Mouse (Mus musculus) kidney, adult 9 months (tissue): ENCODE measurements at regions not wholly inside any gene's neighbourhood (a gene's known extent, or its start where the extent isn't known, plus 50 kb on each side); places are given as distances from the start of the nearest gene placed in this dataset.

ENCODE experiments used
- DNase-seq: peaks from one replicate; pipeline ENCODE4 v3.0.0; 2022

- DNase-seq: peak; percentile 9
These were observed 233.9 kb upstream of the Epha4 start for GRCm38 (mm10) chr1:77748483-77749465.

- DNase-seq: no peak
These were observed 217.2 kb upstream of the Epha4 start for GRCm38 (mm10) chr1:77732099-77732498.

GRCm38 (mm10) chr1:77727561-77727960 lies 212.7 kb upstream of the Epha4 start:
- no peak for DNase-seq

- DNase-seq: no peak
These were observed 208.4 kb upstream of the Epha4 start for GRCm38 (mm10) chr1:77723246-77723645.

GRCm38 (mm10) chr1:77720859-77721258 lies 206.0 kb upstream of the Epha4 start:
- no peak for DNase-seq

- no peak for DNase-seq
These were observed 198.1 kb upstream of the Epha4 start for GRCm38 (mm10) chr1:77713001-77713400.

- DNase-seq: no peak
These were observed 193.5 kb upstream of the Epha4 start for GRCm38 (mm10) chr1:77708202-77709020.

- DNase-seq: no peak
These were observed 180.5 kb upstream of the Epha4 start for GRCm38 (mm10) chr1:77695228-77696018.

- DNase-seq: no peak
These were observed 148.5 kb upstream of the Epha4 start for GRCm38 (mm10) chr1:77663345-77663744.

GRCm38 (mm10) chr1:77660436-77660835 lies 145.5 kb upstream of the Epha4 start:
- no peak for DNase-seq

- DNase-seq: no peak
These were observed 122.1 kb upstream of the Epha4 start for GRCm38 (mm10) chr1:77637025-77637424.

GRCm38 (mm10) chr1:77629496-77630281 lies 114.8 kb upstream of the Epha4 start:
- DNase-seq: no peak

GRCm38 (mm10) chr1:77628861-77629260 lies 114.0 kb upstream of the Epha4 start:
- no peak for DNase-seq

GRCm38 (mm10) chr1:77617490-77617889 lies 102.6 kb upstream of the Epha4 start:
- DNase-seq: no peak

GRCm38 (mm10) chr1:77600509-77600908 lies 85.6 kb upstream of the Epha4 start:
- DNase-seq: no peak

- no peak for DNase-seq
These were observed 77.8 kb upstream of the Epha4 start for GRCm38 (mm10) chr1:77592649-77593048.

- DNase-seq: no peak
These were observed 77.4 kb upstream of the Epha4 start for GRCm38 (mm10) chr1:77592248-77592647.

- DNase-seq: no peak
These were observed 74.5 kb upstream of the Epha4 start for GRCm38 (mm10) chr1:77589423-77589822.

GRCm38 (mm10) chr1:77585520-77585919 lies 70.6 kb upstream of the Epha4 start:
- no peak for DNase-seq

GRCm38 (mm10) chr1:77568081-77568480 lies 53.2 kb upstream of the Epha4 start:
- DNase-seq: no peak

GRCm38 (mm10) chr1:77567657-77568056 lies 52.8 kb upstream of the Epha4 start:
- DNase-seq: no peak
